26 mouse cellular contexts compared by ENCODE assay signal in genomic region chr6:24613918-24614317, GRCm38 (mm10). TPM values are rescaled to one million over a fixed set of nuclear protein-coding genes. Genes with fewer than 3 reads are reported as not detected.
DNase-seq lines count a peak whose midpoint lies in the region; ATAC-seq and TF ChIP-seq lines count a peak whose summit lies in the region.
"Had no signal": no experiment of that assay in that cellular context is flagged by ENCODE, and none has a peak within 500 bp of the region (broad histone marks: within the 10 kb centered on the region; RNA-seq: fewer than 3 reads in every experiment).

No protein-coding gene starts in this region.

- H3K27ac ChIP-seq in hindbrain, postnatal 0 days, result no peak overlapping the region
- no peak overlapping the region for H3K27ac ChIP-seq in hindbrain, embryonic 10.5 days
- H3K27ac ChIP-seq: embryonic facial prominence, embryonic 15.5 days; forebrain, embryonic 10.5 days; forebrain, embryonic 15.5 days; hindbrain, embryonic 12.5 days had no signal

- H3K4me1 ChIP-seq in hindbrain, postnatal 0 days (ENCODE audit: insufficient read depth, low read length), result no peaks in the 10 kb centered on the region
- no peaks in the 10 kb centered on the region for H3K4me1 ChIP-seq in hindbrain, embryonic 10.5 days (replicated peaks)
- H3K4me1 ChIP-seq: embryonic facial prominence, embryonic 15.5 days; forebrain, embryonic 10.5 days; forebrain, embryonic 15.5 days; hindbrain, embryonic 12.5 days had no signal

- peaks cover 23% of the 10 kb centered on the region; the same call in 1 of the 2 replicates for H3K36me3 ChIP-seq in hindbrain, postnatal 0 days (ENCODE audit: insufficient read depth, low read length)
- H3K36me3 ChIP-seq in hindbrain, embryonic 10.5 days, result peaks cover 62% of the 10 kb centered on the region

- no peak overlapping the region for H3K9ac ChIP-seq in hindbrain, postnatal 0 days (replicated peaks; ENCODE audit: low read length)
- H3K9ac ChIP-seq: embryonic facial prominence, embryonic 15.5 days; forebrain, embryonic 15.5 days; heart, embryonic 12.5 days; hindbrain, embryonic 12.5 days had no signal

- DNase-seq in frontal cortex, postnatal 25 days (ENCODE audit: low spot score in 2 of 2), result no peak
- DNase-seq in hindbrain, postnatal 0 days (ENCODE audit: low spot score), result peak; percentile 13
- DNase-seq in hindbrain, embryonic 10.5 days (ENCODE audit: low spot score), result no peak
- peak; percentile 21 for DNase-seq in retina, embryonic 14.5 days (ENCODE audit: low spot score)
- no peak for DNase-seq in retina, postnatal 1 day
- peak; percentile 86 for DNase-seq in brain, adult 2 months (ENCODE audit: low read depth, low spot score)
- no peak for DNase-seq in lung, postnatal 4 days
- DNase-seq: adrenal gland, postnatal 14 days; cerebellum, adult 9-11 months; embryo, embryonic 11 days; gastrocnemius, postnatal 36 days; heart, postnatal 36 days had no signal

- no peaks in the 10 kb centered on the region for H3K27me3 ChIP-seq in hindbrain, postnatal 0 days (ENCODE audit: insufficient read depth, low read length)
- no peaks in the 10 kb centered on the region for H3K27me3 ChIP-seq in hindbrain, embryonic 10.5 days (ENCODE audit: insufficient read depth, poor library complexity, severe bottlenecking)
- H3K27me3 ChIP-seq: embryonic facial prominence, embryonic 15.5 days; forebrain, embryonic 15.5 days; heart, embryonic 12.5 days; hindbrain, embryonic 12.5 days; Patski had no signal

- WGBS in hindbrain, postnatal 0 days, result 49% methylated on average over 4 of the region's 4 CpGs
- 82% methylated on average over 4 of the region's 4 CpGs for WGBS in hindbrain, embryonic 10.5 days

- TF ChIP-seq CTCF in hindbrain, postnatal 0 days (IDR thresholded peaks at IDR 0.05; ENCODE audit: low read depth), result no peak

- ATAC-seq in frontal cortex, adult (ENCODE audit: low TSS enrichment), result peak; percentile 92
- ATAC-seq in hindbrain, postnatal 0 days, result no peak
- ATAC-seq: activated CD4-positive, CD25-positive, alpha-beta regulatory T cell, adult 4 months; forebrain, embryonic 15.5 days; hindbrain, embryonic 16.5 days; Patski had no signal

- H3K4me3 ChIP-seq in hindbrain, postnatal 0 days (ENCODE audit: low read length), result no peak overlapping the region
- no peak overlapping the region for H3K4me3 ChIP-seq in hindbrain, embryonic 10.5 days
- H3K4me3 ChIP-seq: embryonic facial prominence, embryonic 15.5 days; erythroblast, embryonic 14.5 days; forebrain, embryonic 10.5 days; forebrain, embryonic 15.5 days; heart, embryonic 12.5 days; hindbrain, embryonic 12.5 days had no signal

- no peaks in the 10 kb centered on the region for H3K9me3 ChIP-seq in hindbrain, postnatal 0 days (ENCODE audit: low read length)
- H3K9me3 ChIP-seq in hindbrain, embryonic 10.5 days, result no peaks in the 10 kb centered on the region
- H3K9me3 ChIP-seq: embryonic facial prominence, embryonic 15.5 days; forebrain, embryonic 10.5 days; forebrain, embryonic 15.5 days; heart, embryonic 12.5 days; hindbrain, embryonic 12.5 days had no signal

- no peak overlapping the region for H3K4me2 ChIP-seq in hindbrain, postnatal 0 days (ENCODE audit: low read depth, low read length)
- H3K4me2 ChIP-seq: embryonic facial prominence, embryonic 15.5 days; forebrain, embryonic 15.5 days; heart, embryonic 12.5 days; hindbrain, embryonic 12.5 days had no signal

RNA-seq across cellular contexts. Expression of gene Lmod2, which starts 16.4 kb away (rescaled TPM):
- not detected in 2 replicates for total RNA-seq in hindbrain, postnatal 0 days (2014; rRNA removed)
- not detected in 2 replicates for polyA plus RNA-seq in hindbrain, postnatal 0 days (2015; fragmentation: Nextera tagmentation; extraction: Ambion mirVana)
- not detected in 2 replicates for polyA plus RNA-seq in hindbrain, embryonic 10.5 days (2016; fragmentation: Nextera tagmentation; extraction: Ambion mirVana)
- total RNA-seq: adrenal gland, postnatal 14 days; common myeloid progenitor, adult 5-6 weeks; MEL had no signal
- polyA plus RNA-seq: activated CD4-positive, CD25-positive, alpha-beta regulatory T cell, adult 4 months; erythroblast, embryonic 14.5 days; forebrain, embryonic 10.5 days; forebrain, embryonic 15.5 days; frontal cortex, adult 2 months; hindbrain, embryonic 12.5 days; hindbrain, embryonic 16.5 days; intestine, embryonic 14.5 days; Patski had no signal

RNA-seq across cellular contexts. Expression of gene Wasl, which starts 50.9 kb away (rescaled TPM):
- total RNA-seq in hindbrain, postnatal 0 days (2014; rRNA removed), result 20.0 and 20.9 TPM in 2 replicates
- polyA plus RNA-seq in hindbrain, postnatal 0 days (2015; fragmentation: Nextera tagmentation; extraction: Ambion mirVana), result 57.4 and 61.0 TPM in 2 replicates
- polyA plus RNA-seq in hindbrain, embryonic 10.5 days (2016; fragmentation: Nextera tagmentation; extraction: Ambion mirVana), result 63.6 and 68.3 TPM in 2 replicates

Comparison
In these comparisons a context has a peak if more than half of its experiments do, and no peak if none do; other contexts are left out.
1. DNase-seq: peak in hindbrain, postnatal 0 days (single experiment), retina, embryonic 14.5 days (single experiment) and brain, adult 2 months (single experiment); none in frontal cortex, postnatal 25 days (0 of 2), hindbrain, embryonic 10.5 days (single experiment), retina, postnatal 1 day (single experiment) and lung, postnatal 4 days (0 of 2).